Mouse (Mus musculus): ENCODE measurements around the gene Klhl21.

GRCm38 (mm10) chr4:152043171-152043570 lies 34.6 kb downstream of the Klhl21 start:
- no peak for TF ChIP-seq CTCF (IDR thresholded peaks at IDR 0.05; ENCODE audit: low read depth, low read length)
- no peak for TF ChIP-seq POLR2A (IDR thresholded peaks at IDR 0.05; ENCODE audit: extremely low read depth, insufficient read depth, low read length)

Measured in liver, adult 2 months (tissue).